Mouse (Mus musculus) lung, postnatal 0 days (tissue): ENCODE measurements around the gene Col6a6.

Source experiments
- CTCF ChIP-seq: IDR thresholded peaks from 2 replicates; pipeline ENCODE4 v1.5.1; 2016; ENCODE audit warnings: antibody characterized with exemption, mild to moderate bottlenecking
- EP300 ChIP-seq: IDR thresholded peaks from 2 replicates; pipeline ENCODE4 v1.6.1; 2016; ENCODE audit warnings: antibody characterized with exemption, mild to moderate bottlenecking, control low read depth

GRCm38 (mm10) chr9:105739446-105739845 is 88.5 kb downstream of the Col6a6 start:
- TF ChIP-seq CTCF, result no peak
- TF ChIP-seq EP300, result no peak
